Mouse (Mus musculus) adrenal gland, adult 18-20 months (tissue): ENCODE measurements around the gene Hacl1. TPM values are rescaled to one million over a fixed set of nuclear protein-coding genes. Genes with fewer than 3 reads are reported as not detected.
A peak's percentile ranks its signal among the peaks of the same experiment; 100 is the strongest.

Source experiments
- DNase-seq, 2 experiments: peaks; one replicate each; pipeline ENCODE4 v3.0.0; 2021 to 2022; ENCODE audit warnings: low spot score in 2 of 2
- total RNA-seq, 2 experiments: library from RNA; stranded (reverse); gene quantifications; 1 replicate in 1 of 2; 2 replicates in 1 of 2; pipeline ENCODE4 v1.2.3; 2021

Hacl1 gene
- total RNA-seq, 2 experiments from 2014 or later, result 46.3 to 46.8 TPM

GRCm38 (mm10) chr14:31663376-31664099 is 22.5 kb upstream of the Hacl1 start:
- no peak for DNase-seq

DNA sequence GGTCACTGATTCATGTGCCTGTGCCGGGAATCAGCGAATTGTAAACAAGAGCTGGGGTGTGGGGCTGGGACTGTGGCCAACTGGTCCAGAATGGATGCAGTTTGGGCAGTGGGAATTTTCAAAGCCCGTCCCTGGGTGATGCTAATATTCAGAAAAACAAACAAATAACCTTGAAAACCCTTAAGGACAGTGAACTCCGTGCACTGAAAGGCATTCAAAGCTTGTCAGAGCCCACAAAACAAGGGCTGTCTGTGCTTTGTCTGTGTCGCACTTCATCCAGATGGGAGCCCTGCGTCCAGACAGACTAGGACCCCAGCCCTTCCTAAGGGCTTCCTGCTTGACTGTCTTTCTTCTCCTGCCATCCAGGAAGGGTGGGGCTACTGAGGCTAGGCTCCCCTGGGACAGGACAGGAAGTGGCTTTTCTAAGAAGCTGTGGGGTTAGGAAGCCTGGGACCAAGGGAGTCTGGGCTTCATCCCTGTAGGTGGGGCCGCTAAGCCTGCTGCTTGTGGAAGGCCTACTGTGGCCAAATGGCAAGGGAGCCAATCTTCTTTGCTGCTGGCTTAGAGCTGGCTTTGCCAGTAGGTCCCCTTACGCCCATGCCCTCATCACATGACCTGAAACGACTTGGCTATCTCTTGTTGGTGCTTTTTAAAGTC is 21.6 kb upstream of the Hacl1 start:
- DNase-seq, result peak in 1 of 2 experiments; percentile 50

DNA sequence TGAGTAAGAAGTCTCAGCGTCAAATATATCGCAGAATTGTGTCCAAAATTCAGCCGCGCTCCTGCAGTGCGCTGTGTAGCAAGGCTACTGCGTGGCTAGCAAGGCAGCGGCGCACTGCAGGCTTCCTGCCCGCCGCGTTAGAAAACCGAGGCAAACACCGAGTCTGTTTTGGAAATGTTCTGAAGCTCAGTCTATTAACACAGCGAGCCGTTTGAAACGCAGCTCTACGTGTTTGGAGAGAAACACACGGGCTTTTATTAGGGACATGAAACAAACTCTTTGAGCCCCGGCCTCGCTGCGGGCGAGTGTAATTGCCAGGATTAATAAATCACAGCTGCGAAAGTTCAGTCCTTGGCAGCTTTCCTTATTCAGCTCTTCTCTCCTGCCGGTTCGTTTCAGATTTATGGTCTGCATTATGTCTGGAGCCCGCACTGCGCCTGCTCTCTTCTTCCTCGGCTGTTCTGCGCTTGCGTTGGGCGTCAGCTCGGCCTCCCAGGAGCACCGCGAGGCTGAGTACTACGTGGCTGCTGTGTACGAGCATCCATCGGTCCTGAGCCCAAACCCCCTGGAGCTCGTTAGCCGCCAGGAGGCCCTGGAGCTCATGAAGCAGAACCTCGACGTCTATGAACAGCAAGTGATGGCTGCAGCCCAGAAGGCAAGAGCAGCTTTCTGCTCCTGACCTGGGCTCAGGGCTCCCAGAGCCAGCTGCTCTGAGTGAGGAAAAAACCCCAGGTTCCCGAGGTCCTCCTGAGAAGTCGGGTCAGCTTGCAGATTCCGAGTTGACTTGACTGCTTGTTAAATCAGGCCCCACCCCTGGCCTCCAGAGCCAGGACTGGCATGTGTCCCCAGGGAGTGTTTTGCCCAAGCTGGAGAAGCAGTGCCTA is 20.8 kb upstream of the Hacl1 start:
- DNase-seq, result peak; percentile 78 to 84

DNA sequence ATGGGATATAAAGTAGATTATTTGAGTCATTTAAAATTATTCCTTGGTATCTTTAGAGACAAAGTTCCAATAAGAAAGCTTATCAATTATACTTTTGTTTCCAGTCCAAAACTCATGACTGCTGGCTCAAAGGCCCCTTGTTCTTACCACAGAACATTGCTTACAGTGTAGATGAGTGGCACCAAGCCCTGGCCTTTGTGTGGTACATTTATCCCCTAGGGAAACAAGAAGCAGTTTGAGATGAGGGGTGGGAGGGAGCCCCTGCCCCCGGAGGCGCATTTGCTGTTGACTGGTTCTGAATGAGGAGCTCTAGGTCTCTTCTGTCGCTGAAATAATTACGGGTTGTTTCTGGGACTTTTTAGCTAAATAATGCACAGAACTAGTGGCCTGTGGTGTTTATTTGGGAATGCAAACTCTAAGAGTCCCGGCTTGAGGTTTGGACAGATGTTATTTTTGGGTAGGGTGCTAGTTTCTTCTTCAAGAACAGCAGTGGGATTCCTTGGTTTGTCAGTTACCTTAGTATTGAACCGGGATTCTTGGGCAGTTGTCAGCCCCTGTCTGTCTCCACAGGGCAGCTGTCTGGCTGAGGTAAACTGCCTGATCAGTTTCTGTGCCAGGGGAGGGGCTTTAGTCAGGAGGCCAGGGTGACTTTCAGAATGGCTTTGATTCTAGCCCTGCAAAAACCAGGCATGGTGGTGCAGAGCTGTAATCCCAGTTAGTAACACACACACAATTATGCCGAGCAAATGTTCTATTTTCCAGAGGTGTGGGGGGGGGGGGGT is 19.4 kb upstream of the Hacl1 start:
- DNase-seq, result no peak

- no peak for DNase-seq
These were observed 18.6 kb upstream of the Hacl1 start for GRCm38 (mm10) chr14:31659501-31660181.

DNA sequence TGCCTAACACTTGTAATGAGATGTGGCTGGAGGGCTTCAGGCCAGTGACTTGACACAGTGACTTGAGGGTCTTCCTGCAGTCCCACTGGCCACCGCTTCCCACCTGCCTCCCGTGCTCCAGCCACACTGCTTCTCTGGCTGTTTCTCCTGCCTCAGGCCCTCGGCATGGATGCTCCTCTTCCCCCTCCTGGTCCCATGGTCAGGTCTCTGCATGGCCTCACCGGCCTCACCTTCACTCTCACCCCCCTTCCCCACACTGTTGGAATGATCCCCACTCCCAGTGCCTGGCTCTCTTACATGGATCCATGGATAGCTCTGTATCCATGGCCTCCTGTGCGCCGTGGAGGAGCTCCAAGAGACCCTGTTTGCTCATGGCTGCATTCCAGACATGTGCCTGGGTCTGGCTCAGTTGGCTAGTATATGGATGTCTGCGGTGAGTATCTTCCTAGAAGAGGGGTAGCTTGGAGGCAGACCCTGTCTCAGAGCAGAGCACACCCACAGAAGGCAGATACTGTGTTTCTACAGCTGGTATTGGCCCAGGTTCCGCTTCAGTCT is 17.1 kb upstream of the Hacl1 start:
- DNase-seq, result no peak

DNA sequence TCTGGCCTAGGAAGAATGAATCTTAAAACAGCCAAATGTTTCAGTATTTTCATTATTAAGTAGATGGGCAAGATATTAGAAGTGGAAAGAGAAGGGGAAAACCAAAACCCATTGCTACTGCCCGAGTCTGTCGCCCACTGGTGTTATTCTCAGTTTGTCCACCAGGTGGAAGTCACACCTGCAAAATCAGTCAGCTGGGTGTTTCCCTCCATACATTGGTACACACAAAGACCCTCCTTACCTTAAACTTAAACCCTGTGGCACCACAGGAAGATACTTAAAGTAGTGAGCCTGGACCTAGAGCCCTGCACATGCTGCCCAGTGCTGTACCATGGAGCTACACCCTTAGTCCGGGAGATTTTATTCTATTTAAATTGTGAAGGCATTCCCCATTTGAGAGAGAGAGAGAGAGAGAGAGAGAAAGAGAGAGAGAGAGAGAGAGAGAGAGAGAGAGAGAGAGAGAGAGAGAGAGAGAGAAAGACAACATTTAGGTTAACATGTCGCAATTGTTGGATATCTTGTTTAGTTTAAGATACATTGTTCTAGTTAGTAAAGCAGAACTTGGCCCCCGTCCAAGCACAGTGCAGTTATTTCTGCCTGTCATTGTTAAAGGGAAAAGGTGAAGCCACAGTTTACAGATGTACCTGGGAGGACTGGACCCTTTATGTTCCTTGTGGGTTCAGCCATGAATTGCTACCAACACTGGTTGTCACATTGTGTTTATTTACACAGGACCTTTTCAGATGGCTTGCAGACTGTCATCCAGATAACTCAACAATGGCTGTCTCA is 16.0 kb upstream of the Hacl1 start:
- DNase-seq, result peak; percentile 67 to 71

- DNase-seq, result peak in 1 of 2 experiments; percentile 20
These were observed 15.3 kb upstream of the Hacl1 start for GRCm38 (mm10) chr14:31656386-31656785.

DNA sequence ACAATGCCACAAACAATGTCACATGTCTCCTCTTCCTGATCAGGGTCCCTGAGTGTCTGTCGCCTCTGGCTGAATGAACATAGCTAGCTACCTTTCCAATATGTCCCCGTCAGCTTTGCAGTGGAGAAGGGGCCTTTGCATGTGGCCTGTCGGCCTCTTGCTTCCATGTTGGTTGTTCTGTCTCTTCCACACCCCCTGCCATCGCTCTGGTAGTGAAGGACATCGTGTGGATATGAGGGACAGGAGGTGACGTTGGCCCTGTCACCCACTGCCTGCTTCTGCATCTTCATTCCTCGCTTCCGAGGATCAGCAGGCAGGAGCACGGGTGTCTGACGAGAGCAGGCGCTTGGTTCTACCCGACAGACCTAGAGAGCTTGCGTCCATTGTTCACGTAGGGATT is 14.3 kb upstream of the Hacl1 start:
- DNase-seq, result peak in 1 of 2 experiments; percentile 17

- no peak for DNase-seq
These were observed 13.7 kb upstream of the Hacl1 start for GRCm38 (mm10) chr14:31654816-31655215.

GRCm38 (mm10) chr14:31653101-31653875 is 12.2 kb upstream of the Hacl1 start:
- no peak for DNase-seq

DNA sequence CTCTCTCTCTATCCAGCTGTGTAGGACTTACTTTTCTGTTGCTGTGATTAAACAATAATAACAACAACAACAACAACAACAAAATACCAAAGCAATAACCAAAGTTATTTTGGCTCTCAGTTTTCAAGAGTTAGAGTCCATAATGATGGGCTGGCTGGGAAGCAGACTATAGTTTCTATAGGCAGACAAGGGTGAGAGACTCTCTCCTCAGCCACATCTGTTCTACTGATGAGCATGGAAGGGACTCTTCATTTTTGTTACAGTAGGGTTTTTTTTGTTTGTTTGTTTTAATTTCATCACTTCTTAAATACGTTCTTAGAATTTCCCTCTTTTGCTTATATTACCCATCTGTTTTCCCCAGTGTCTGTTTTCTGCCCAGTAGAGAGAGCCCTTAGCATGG is 11.5 kb upstream of the Hacl1 start:
- DNase-seq, result no peak

- DNase-seq, result peak in 1 of 2 experiments; percentile 13
These were observed 11.0 kb upstream of the Hacl1 start for GRCm38 (mm10) chr14:31652106-31652505.

- DNase-seq, result no peak
These were observed 10.1 kb upstream of the Hacl1 start for GRCm38 (mm10) chr14:31651206-31651605.

DNA sequence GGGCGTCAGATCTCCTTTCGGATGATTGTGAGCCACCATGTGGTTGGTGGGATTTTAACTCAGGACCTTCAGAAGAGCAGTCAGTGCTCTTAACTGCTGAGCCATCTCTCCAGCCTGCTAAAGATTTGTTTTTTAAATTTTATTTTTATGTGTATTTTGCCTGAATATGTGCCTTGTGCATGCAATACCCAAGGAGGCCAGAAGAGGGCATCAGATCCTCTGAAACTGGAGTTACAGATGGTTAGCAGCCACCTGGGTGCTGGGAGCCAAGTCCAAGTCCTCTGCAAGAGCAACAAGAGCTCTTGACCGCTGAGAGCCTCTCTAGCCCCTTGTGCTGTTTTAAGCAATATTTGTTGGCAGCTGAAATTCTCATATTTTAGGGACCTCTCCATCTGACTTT is 9.3 kb upstream of the Hacl1 start:
- no peak for DNase-seq

DNA sequence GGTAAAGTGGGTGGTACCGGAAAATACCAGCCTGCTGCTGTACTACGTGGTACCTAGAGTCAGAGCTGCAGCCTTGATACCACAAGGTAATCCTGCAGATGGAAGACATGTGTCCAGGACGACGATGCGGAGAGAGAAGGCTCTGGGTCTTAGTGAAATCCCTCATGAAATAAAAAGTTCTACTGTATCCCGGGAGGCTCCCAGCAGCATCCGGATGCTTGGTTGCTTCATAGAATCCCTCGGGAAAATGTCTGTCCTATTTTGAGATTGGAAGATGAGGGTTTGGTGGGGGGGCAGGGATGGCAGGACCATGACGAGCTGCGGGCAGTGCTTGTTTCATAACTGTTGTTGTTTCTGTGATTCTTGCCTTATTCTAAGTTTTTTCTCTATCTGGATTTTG is 6.9 kb upstream of the Hacl1 start:
- DNase-seq, result no peak

DNA sequence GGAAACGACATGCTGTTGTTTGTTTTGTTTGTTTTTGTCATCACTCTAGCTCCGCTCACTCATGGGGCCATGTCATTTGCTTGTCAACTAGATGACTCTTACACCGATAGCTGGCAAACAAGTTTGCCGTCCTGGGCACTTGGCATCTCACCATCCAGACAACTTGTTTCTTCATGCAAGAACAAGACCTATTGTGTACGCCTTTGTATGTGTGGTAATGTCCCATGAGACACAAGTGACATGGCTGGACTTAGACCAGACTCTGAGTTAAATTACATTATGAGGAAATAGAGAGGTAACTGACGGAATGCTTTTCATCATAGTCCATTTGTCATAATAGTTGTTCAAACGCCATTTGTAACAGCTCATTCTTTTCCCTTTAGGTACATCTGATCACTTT is 4.8 kb upstream of the Hacl1 start:
- DNase-seq, result no peak

DNA sequence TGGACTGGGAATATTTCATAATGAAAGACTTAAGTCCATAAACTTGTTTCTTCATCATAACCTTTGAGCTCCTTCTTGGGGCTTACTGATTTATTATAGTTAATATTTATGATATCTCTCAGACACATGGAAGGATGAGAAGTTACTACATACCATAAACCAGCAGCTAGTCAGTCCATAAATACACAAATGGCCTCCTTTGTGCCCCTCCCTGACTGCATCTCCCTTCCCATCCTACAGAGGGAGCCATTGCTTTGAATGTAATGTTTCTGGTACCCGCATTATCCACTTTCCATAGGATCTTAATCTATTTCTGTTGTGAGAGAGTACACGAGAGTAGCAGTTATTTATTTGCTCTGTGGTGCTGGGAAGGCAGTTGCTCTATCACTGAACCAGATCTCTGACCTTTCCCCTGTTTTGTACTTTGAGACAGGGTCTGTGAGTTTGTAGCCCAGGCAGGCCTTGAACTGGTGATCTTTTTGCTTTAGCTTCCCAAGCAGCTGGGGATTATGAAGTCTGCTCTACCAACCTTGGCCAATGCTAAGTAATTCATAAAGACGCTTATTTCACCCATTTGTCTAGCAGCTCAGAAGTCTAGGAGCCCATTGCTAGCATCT is 4.0 kb upstream of the Hacl1 start:
- no peak for DNase-seq
